Mouse (Mus musculus) heart, postnatal 10 days (tissue): Measurements from ENCODE around the gene Crybg3. TPM values are rescaled to one million over a fixed set of nuclear protein-coding genes. Genes with fewer than 3 reads are reported as not detected.

Experiments
- DNase-seq, 2 experiments: peaks; one replicate each; pipeline ENCODE4 v3.0.0; 2021
- intact Hi-C: fragments of 180-260 bp; cut with DNase I; formaldehyde crosslinking; loops from one replicate; pipeline ENCODE4 v1.15.1; 2025
- total RNA-seq, 2 experiments: library from RNA; stranded (reverse); gene quantifications; 2 replicates each; pipeline ENCODE4 v1.2.3; 2021

Gene Crybg3
- total RNA-seq, 2 experiments from 2014 or later = 61.9 to 64.6 TPM

DNA sequence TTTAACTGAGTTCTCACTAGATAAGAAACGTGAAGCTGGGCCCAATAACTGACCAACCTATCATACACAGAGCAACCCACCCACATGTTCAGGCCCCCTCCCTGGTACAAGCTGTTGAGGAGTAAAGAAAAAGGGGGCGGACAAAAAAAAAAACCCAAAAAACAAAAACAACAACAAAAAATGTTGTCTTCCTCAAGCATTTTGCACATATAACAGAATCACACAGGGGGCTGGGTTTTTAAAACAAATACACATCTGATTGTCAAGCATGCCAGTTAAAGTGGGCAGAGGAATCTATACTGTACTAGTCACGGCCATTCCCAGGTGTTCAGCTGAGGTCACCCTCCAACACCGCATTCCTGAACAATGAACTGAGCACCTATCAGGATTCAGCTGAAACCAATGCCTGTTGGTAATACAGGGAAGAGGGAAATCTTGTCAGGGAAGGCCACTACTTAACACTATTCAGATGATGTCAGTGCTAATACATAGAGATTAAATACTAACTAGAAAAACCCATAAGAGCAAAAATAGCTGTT, 15.0 kb downstream of the Crybg3 start:
- intact Hi-C loops = loop anchor here (2.0 kb wide), 1 partner anchor 13 kb away; no protein-coding TSS in a partner anchor
- no peak for DNase-seq

- DNase-seq = no peak
- intact Hi-C loops = no loop called here
These were observed 17.3 kb downstream of the Crybg3 start for GRCm38 (mm10) chr16:59583515-59583914.

- intact Hi-C loops = no loop called here
- DNase-seq = no peak
These were observed 21.5 kb downstream of the Crybg3 start for GRCm38 (mm10) chr16:59579237-59579636.

GRCm38 (mm10) chr16:59573961-59574360, 26.8 kb downstream of the Crybg3 start:
- no peak for DNase-seq
- intact Hi-C loops = no loop called here

DNA sequence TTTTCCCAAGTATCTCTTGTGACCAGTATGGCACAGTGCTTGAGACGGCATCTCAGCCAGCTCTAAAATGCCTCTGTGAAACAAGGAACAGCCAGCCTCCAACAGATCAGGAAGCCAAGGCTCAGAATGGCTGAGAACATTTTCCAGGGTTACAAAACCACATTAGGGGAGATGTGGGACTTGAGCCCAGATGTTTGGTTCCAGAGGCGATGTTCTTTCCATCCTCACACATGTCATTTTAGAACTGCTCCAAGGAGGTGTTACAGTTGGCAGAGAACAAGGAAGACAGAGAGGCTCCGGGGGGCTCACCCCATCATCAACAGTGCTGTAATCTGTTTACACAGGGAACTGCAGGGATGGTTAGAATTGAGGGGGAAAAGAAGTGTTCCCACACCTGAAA, 28.1 kb downstream of the Crybg3 start:
- DNase-seq = peak in 1 of 2 experiments; percentile 21
- intact Hi-C loops = no loop called here

- DNase-seq = no peak
- intact Hi-C loops = no loop called here
These were observed 30.0 kb downstream of the Crybg3 start for GRCm38 (mm10) chr16:59570807-59571206.

DNA sequence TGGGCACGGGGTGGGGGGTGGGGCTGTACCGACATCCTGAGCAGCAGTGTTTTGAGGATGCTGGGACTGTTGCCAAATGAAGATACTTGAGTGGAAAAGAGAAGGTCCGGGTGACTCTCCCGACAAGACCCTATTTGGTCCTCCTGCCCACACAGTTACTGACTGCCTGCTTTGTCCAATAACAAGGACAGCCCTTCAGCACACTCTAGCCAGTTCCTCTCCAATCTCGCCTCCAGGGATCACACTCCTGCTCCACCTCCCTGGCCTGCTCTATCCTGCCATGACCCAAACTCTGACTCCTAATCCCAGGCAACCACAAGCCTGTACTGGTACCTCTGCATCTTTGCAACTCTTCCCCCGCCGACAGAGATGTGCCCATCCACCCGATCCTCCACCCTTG, 30.9 kb downstream of the Crybg3 start:
- DNase-seq = peak in 1 of 2 experiments; percentile 35
- intact Hi-C loops = no loop called here

DNA sequence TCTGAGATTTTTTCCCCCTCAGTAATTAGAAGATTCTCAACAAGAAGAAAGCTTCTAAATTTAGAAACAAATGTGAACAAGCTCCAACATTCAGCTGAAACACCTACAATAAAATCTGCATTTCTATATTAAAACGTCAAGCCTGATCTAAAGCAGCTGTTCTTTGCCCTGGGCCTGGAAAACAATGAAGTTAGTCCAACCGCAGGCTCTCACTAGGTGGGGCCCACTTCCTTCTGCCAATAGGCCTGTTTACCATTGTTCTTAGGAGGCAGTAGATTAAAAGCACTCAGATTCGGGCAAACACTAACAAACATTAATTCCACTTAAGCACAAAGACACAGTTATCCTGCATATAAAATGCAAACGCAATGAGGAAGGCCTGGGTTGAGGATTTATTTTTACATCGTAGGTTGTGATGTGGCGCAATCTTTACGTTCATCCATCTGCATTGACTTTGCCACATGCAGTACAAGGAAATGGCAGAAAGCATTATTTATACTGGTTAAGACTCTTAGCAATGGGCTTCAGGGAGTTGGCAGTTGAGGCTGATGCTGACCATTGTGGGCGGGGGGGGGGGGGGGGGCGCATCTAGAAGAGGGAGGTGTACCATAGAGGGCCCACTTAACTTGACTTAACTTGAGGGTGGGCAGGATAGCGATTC, 32.9 kb downstream of the Crybg3 start:
- intact Hi-C loops = no loop called here
- peak in 1 of 2 experiments; percentile 42 for DNase-seq

GRCm38 (mm10) chr16:59566437-59566836, 34.3 kb downstream of the Crybg3 start:
- intact Hi-C loops = loop anchor here (1.0 kb wide), 1 partner anchor 34 kb away; the partner anchor contains the start of gene Crybg3
- DNase-seq = peak; percentile 65 to 72

DNA sequence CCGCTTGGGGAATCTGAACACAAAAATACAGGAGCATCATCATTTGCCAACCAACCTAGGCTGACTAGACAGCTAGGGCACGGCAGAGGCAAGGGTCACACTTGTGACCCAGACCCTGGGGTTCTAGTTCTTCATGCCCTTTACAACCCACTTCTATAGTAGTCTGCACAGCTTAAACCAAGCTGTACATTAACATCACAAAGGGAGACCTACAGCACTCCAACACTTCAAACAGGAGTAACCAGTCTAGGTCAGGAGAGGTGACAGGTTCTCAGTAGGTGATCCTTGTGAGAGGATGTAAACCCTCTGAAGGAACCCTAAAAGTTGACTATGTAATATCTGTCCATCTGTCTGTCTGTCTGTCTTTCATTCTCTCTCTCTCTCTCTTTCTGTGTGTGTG, 35.1 kb downstream of the Crybg3 start:
- intact Hi-C loops = loop anchor here (1.0 kb wide), 1 partner anchor 35 kb away; the partner anchor contains the start of gene Crybg3
- no peak for DNase-seq

DNA sequence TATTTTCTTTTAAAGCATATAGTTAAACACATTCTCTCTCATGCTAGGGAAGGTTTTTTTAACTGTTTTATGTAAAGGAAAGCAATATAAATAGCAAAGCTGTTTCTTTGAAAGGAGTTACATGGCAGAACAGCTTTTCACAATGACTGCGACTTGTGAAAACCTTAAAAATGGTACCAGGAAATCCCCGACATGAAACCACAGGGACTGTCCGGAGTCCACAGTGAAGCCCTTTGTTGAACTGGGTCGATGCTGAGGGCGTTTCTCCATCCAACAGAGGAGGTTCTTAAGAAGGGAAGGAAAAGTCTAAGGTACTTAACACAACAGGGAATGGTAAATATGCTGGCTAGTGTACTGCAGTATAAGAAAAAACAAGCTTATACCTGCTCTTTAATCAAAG, 36.8 kb downstream of the Crybg3 start:
- intact Hi-C loops = no loop called here
- no peak for DNase-seq

DNA sequence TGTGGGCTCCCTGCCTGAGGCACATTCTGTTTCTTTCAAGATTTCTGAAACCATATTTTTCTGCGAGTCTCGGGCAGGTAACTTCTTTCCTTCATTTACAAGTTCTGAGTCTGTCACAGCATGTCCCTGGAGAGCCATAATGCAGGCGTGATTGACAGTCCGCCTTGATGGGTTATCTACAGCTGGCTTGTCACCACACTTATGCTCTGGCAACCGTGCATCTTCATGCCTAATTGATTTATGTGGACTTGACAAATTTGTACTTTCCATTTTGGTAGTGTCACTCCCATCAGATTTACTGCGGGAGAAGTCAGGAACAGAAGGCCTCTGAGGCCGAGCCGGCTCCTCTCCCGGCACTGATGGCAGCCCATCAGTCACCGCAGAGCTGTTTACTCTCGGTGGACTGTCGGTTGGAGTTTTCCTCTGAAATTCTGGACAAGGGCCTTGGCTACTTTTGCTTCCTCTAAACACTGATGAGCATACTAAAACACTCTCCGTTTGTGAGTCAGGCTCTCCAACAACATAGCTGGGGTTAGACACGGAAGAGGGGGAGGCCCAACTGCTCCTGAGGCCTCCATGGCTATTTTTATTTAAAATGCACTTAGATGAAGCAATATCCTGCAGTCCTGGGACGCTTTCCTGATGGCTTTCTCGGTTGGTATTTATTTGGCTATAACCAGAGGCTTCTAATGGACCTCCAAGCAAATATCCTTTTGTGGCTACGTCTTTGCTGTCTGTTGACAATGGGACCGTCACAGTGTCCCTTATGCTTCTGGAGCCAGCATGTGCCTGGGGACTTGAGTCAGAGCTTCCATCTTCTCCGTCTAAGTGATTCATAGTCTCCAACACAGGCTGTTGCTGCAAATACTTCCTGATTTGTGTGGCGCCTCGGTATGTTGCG, 41.2 kb downstream of the Crybg3 start:
- intact Hi-C loops = no loop called here
- DNase-seq = no peak

- intact Hi-C loops = no loop called here
- no peak for DNase-seq
These were observed 41.9 kb downstream of the Crybg3 start for GRCm38 (mm10) chr16:59558916-59559299.

DNA sequence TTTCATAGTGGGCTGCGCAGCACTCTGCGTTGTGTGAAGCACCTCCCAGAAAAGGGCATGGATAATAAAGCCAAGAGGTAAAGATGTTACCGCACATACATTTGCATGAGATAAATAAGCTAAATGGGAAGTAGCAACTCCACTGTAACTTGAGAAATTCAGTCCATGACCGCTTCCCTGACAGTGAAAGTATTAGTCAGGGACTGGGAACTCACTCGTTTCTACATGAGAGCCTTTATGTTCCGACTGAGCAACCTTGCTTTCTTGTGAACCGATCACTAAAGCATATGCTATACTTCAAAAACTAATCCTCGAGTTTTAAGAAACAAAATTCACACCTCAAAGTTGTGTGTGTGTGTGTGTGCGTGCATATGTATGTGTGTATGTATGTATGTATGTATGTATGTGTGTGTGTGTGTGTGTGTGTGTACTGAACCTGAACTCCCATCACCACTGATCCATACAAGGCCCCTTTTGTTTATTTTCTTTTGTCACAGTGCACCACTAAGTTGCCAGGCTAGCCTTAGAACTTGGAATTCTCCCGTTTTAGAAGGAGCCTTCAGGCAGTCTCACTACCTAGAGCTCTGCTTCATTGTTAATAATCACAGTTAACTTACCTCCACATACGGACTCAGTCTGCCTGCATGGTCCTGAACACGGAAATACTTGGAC, 47.2 kb downstream of the Crybg3 start:
- DNase-seq = no peak
- intact Hi-C loops = no loop called here

DNA sequence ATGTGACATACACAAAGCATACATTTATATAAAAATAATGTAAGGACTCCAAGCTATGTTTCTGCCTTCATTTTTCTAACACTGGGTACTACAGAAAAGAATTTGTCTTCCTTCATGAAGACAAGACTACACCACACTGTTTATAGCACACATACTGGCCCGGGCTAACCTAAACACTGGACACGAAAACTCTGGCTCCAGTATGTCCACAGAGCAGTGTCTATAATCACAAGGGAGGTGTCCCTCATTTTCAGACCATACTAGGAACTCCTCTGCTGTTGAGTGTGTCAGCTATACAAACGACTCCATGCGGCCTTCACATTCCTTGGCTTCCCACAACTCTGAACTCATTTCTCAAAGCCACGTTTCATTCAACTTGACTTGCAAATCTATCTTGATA, 49.3 kb downstream of the Crybg3 start:
- intact Hi-C loops = no loop called here
- DNase-seq = no peak

DNA sequence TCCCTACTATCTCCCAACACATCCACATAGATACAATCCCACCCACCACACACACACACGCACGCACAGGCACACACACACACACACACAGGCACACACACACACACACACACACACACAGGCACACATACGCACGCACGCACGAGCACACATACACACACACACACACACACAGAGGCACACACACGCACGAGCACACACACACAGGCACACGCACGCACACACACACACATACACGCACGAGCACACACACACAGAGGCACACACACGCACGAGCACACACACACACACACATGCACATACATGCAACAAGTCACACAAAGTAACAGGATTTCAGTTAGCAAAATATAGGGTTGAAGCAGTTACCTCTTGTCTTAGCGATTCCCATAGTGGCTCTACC, 51.1 kb downstream of the Crybg3 start:
- intact Hi-C loops = loop anchor here (5.0 kb wide), 1 partner anchor 53 kb away; the partner anchor contains the start of gene Crybg3

DNA sequence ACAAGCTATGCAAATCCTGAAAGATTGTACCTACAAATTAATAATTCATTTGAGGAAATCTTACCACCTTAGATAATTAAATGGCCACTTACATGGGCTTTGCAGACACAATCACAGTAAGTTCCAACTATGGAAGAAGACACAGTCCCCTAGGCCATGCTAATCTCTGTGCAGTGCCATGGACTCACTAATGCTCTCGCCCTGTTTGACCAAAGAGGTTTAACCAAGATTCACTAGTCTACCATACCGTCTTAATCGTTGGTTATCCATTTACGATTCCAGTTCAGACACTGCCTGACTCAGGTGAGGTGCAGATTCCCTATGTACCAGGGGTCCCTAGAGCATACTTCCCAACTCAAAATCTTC, 52.2 kb downstream of the Crybg3 start:
- DNase-seq = no peak
- intact Hi-C loops = loop anchor here (5.0 kb wide), 1 partner anchor 54 kb away; the partner anchor contains the start of gene Crybg3

More for the DNA sequence above, 51.1 kb downstream of the Crybg3 start:
- DNase-seq = no peak

DNA sequence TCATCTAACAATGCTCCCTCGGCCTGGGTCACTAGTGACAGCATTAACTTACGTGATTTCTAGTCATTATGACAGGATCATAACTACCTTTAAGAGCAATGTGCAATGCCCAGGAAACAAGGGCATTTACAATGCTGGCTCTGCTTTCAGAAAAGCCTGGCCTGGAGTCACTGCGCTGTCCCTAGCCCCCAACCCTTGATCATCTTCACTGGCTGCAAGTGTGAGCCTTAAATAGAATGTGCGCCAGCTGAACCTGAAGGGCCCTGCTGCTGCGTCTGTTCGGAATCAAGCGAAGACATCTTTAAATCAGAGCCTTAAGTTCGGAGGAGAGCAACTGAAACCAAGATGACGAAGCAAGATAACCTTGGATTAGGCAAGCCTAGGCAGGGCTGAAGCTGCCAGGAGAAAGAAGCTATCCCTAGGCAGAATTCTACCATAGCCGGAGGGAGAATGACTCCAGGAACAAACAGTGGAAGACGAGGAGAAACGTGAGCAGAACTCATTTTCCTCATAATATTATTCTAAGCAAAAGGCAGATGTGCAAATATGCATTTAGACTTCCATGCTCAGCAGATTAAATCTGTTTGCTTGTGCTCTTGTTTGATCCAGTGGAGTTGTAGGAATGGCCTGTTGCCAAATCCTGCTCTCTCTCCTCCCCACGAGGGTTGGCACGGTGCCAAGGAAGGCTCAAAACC, 52.7 kb downstream of the Crybg3 start:
- peak; percentile 60 to 73 for DNase-seq
- intact Hi-C loops = loop anchor here (5.0 kb wide), 1 partner anchor 54 kb away; the partner anchor contains the start of gene Crybg3

GRCm38 (mm10) chr16:59547466-59547865, 53.3 kb downstream of the Crybg3 start:
- intact Hi-C loops = loop anchor here (5.0 kb wide), 1 partner anchor 55 kb away; the partner anchor contains the start of gene Crybg3
- DNase-seq = no peak

GRCm38 (mm10) chr16:59545360-59545759, 55.4 kb downstream of the Crybg3 start:
- intact Hi-C loops = loop anchor here (5.0 kb wide), 1 partner anchor 57 kb away; the partner anchor contains the start of gene Crybg3

More at GRCm38 (mm10) chr16:59545360-59545759, 55.4 kb downstream of the Crybg3 start:
- no peak for DNase-seq
